Mouse (Mus musculus): Measurements from ENCODE around the gene Mamdc4. TPM values are rescaled to one million over a fixed set of nuclear protein-coding genes. Genes with fewer than 3 reads are reported as not detected.

Mamdc4 gene
- polyA plus RNA-seq, 1 experiment from 2014 or later = 87.4 TPM

GRCm38 (mm10) chr2:25571221-25571620 is 3.4 kb downstream of the Mamdc4 start:
- Histone ChIP-seq H3K4me1 (ENCODE audit: control insufficient read depth, insufficient read depth, low read length) (peaks cover 16% of the 10 kb centered on the region), H3K4me3 (replicated peaks; ENCODE audit: low read length) (no peak overlapping the region), H3K27ac (ENCODE audit: low read length) (no peak overlapping the region; the same call in 1 of the 2 replicates), H3K36me3 (ENCODE audit: control insufficient read depth, insufficient read depth, low read length) (0 out of 2 replicates have a peak, but pooled peaks cover 7% of the 10 kb centered on the region), H3K27me3 (ENCODE audit: control insufficient read depth, insufficient read depth, low read length) (0 out of 2 replicates have a peak, but pooled peaks cover 1% of the 10 kb centered on the region), H3K9ac (ENCODE audit: low read length) (no peak overlapping the region), H3K9me3 (replicated peaks; ENCODE audit: control insufficient read depth, low read length) (no peaks in the 10 kb centered on the region), H3K4me2 (ENCODE audit: low read depth, low read length) (no peak overlapping the region)
- 83% methylated on average over 4 of the region's 4 CpGs for WGBS
- no peak for ATAC-seq (ENCODE audit: insufficient read depth, low FRiP score)

GRCm38 (mm10) chr2:25569323-25569722 is 5.3 kb downstream of the Mamdc4 start:
- no peak for ATAC-seq (ENCODE audit: insufficient read depth, low FRiP score)
- 0 out of 2 replicates have a peak, but pooled peaks cover 7% of the 10 kb centered on the region for H3K36me3 ChIP-seq (ENCODE audit: control insufficient read depth, insufficient read depth, low read length)
- peaks cover 8% of the 10 kb centered on the region for H3K4me1 ChIP-seq (ENCODE audit: control insufficient read depth, insufficient read depth, low read length)
- H3K9me3 ChIP-seq (replicated peaks; ENCODE audit: control insufficient read depth, low read length) = no peaks in the 10 kb centered on the region
- no peaks in the 10 kb centered on the region for H3K27me3 ChIP-seq (ENCODE audit: control insufficient read depth, insufficient read depth, low read length)
- WGBS = 85% methylated on average over 3 of the region's 3 CpGs
- H3K4me2 ChIP-seq (ENCODE audit: low read depth, low read length) = no peak overlapping the region
- no peak overlapping the region for H3K4me3 ChIP-seq (replicated peaks; ENCODE audit: low read length)
- H3K9ac ChIP-seq (ENCODE audit: low read length) = 0 out of 2 replicates have a peak overlapping the region, but pooled peaks have one; percentile 2
- no peak overlapping the region; the same call in 1 of the 2 replicates for H3K27ac ChIP-seq (ENCODE audit: low read length)

GRCm38 (mm10) chr2:25568473-25569019 is 6.1 kb downstream of the Mamdc4 start:
- H3K4me2 ChIP-seq (ENCODE audit: low read depth, low read length) = no peak overlapping the region
- WGBS = 86% methylated on average over 6 of the region's 6 CpGs
- ATAC-seq (ENCODE audit: insufficient read depth, low FRiP score) = no peak
- H3K4me1 ChIP-seq (ENCODE audit: control insufficient read depth, insufficient read depth, low read length) = peaks cover 1% of the 10 kb centered on the region
- H3K9me3 ChIP-seq (replicated peaks; ENCODE audit: control insufficient read depth, low read length) = no peaks in the 10 kb centered on the region
- 0 out of 2 replicates have a peak, but pooled peaks cover 7% of the 10 kb centered on the region for H3K36me3 ChIP-seq (ENCODE audit: control insufficient read depth, insufficient read depth, low read length)
- H3K27ac ChIP-seq (ENCODE audit: low read length) = no peak overlapping the region
- no peak overlapping the region for H3K4me3 ChIP-seq (replicated peaks; ENCODE audit: low read length)
- no peaks in the 10 kb centered on the region for H3K27me3 ChIP-seq (ENCODE audit: control insufficient read depth, insufficient read depth, low read length)
- 0 out of 2 replicates have a peak overlapping the region, but pooled peaks have one; percentile 17 for H3K9ac ChIP-seq (ENCODE audit: low read length)

GRCm38 (mm10) chr2:25566558-25566957 is 8.1 kb downstream of the Mamdc4 start:
- no peak overlapping the region for H3K27ac ChIP-seq (ENCODE audit: low read length)
- 87% methylated on average over 6 of the region's 6 CpGs for WGBS
- no peak overlapping the region for H3K4me2 ChIP-seq (ENCODE audit: low read depth, low read length)
- H3K27me3 ChIP-seq (ENCODE audit: control insufficient read depth, insufficient read depth, low read length) = no peaks in the 10 kb centered on the region
- H3K4me3 ChIP-seq (replicated peaks; ENCODE audit: low read length) = no peak overlapping the region
- no peaks in the 10 kb centered on the region for H3K9me3 ChIP-seq (replicated peaks; ENCODE audit: control insufficient read depth, low read length)
- H3K4me1 ChIP-seq (ENCODE audit: control insufficient read depth, insufficient read depth, low read length) = no peaks in the 10 kb centered on the region
- H3K9ac ChIP-seq (ENCODE audit: low read length) = no peak overlapping the region
- peaks cover 24% of the 10 kb centered on the region for H3K36me3 ChIP-seq (ENCODE audit: control insufficient read depth, insufficient read depth, low read length)
- ATAC-seq (ENCODE audit: insufficient read depth, low FRiP score) = no peak

- no peaks in the 10 kb centered on the region for H3K27me3 ChIP-seq (ENCODE audit: control insufficient read depth, insufficient read depth, low read length)
- H3K27ac ChIP-seq (ENCODE audit: low read length) = no peak overlapping the region
- H3K9me3 ChIP-seq (replicated peaks; ENCODE audit: control insufficient read depth, low read length) = no peaks in the 10 kb centered on the region
- WGBS = 87% methylated on average over 8 of the region's 8 CpGs
- H3K9ac ChIP-seq (ENCODE audit: low read length) = no peak overlapping the region
- no peak for ATAC-seq (ENCODE audit: insufficient read depth, low FRiP score)
- peaks cover 25% of the 10 kb centered on the region for H3K36me3 ChIP-seq (ENCODE audit: control insufficient read depth, insufficient read depth, low read length)
- no peak overlapping the region for H3K4me2 ChIP-seq (ENCODE audit: low read depth, low read length)
- no peak overlapping the region for H3K4me3 ChIP-seq (replicated peaks; ENCODE audit: low read length)
- H3K4me1 ChIP-seq (ENCODE audit: control insufficient read depth, insufficient read depth, low read length) = no peaks in the 10 kb centered on the region
Measured at GRCm38 (mm10) chr2:25565741-25566140, 8.9 kb downstream of the Mamdc4 start.

GRCm38 (mm10) chr2:25561946-25562345 is 12.7 kb downstream of the Mamdc4 start:
- no peak overlapping the region for H3K4me3 ChIP-seq (replicated peaks; ENCODE audit: low read length)
- no peak for ATAC-seq (ENCODE audit: insufficient read depth, low FRiP score)
- no peaks in the 10 kb centered on the region for H3K9me3 ChIP-seq (replicated peaks; ENCODE audit: control insufficient read depth, low read length)
- peaks cover 15% of the 10 kb centered on the region for H3K4me1 ChIP-seq (ENCODE audit: control insufficient read depth, insufficient read depth, low read length)
- H3K9ac ChIP-seq (ENCODE audit: low read length) = no peak overlapping the region
- H3K4me2 ChIP-seq (ENCODE audit: low read depth, low read length) = no peak overlapping the region
- H3K27me3 ChIP-seq (ENCODE audit: control insufficient read depth, insufficient read depth, low read length) = no peaks in the 10 kb centered on the region
- WGBS = 78% methylated on average over 9 of the region's 9 CpGs
- H3K27ac ChIP-seq (ENCODE audit: low read length) = no peak overlapping the region
- H3K36me3 ChIP-seq (ENCODE audit: control insufficient read depth, insufficient read depth, low read length) = peaks cover 22% of the 10 kb centered on the region

- Histone ChIP-seq H3K9me3 (replicated peaks; ENCODE audit: control insufficient read depth, low read length) (no peaks in the 10 kb centered on the region), H3K9ac (ENCODE audit: low read length) (no peak overlapping the region), H3K27ac (ENCODE audit: low read length) (no peak overlapping the region), H3K27me3 (ENCODE audit: control insufficient read depth, insufficient read depth, low read length) (no peaks in the 10 kb centered on the region), H3K36me3 (ENCODE audit: control insufficient read depth, insufficient read depth, low read length) (peaks cover 22% of the 10 kb centered on the region), H3K4me1 (ENCODE audit: control insufficient read depth, insufficient read depth, low read length) (peaks cover 18% of the 10 kb centered on the region), H3K4me3 (replicated peaks; ENCODE audit: low read length) (no peak overlapping the region), H3K4me2 (ENCODE audit: low read depth, low read length) (no peak overlapping the region)
- no peak for ATAC-seq (ENCODE audit: insufficient read depth, low FRiP score)
- WGBS = 88% methylated on average over 8 of the region's 8 CpGs
Measured at GRCm38 (mm10) chr2:25560551-25560950, 14.1 kb downstream of the Mamdc4 start.

- H3K9ac ChIP-seq (ENCODE audit: low read length) = peak overlapping the region; percentile 95
- peaks cover 22% of the 10 kb centered on the region for H3K36me3 ChIP-seq (ENCODE audit: control insufficient read depth, insufficient read depth, low read length)
- H3K27me3 ChIP-seq (ENCODE audit: control insufficient read depth, insufficient read depth, low read length) = no peaks in the 10 kb centered on the region
- peaks cover 18% of the 10 kb centered on the region for H3K4me1 ChIP-seq (ENCODE audit: control insufficient read depth, insufficient read depth, low read length)
- 59% methylated on average over 6 of the region's 6 CpGs for WGBS
- no peaks in the 10 kb centered on the region for H3K9me3 ChIP-seq (replicated peaks; ENCODE audit: control insufficient read depth, low read length)
- no peak for ATAC-seq (ENCODE audit: insufficient read depth, low FRiP score)
- H3K4me3 ChIP-seq (replicated peaks; ENCODE audit: low read length) = peak overlapping the region; percentile 87
- peak overlapping the region; percentile 95 for H3K4me2 ChIP-seq (ENCODE audit: low read depth, low read length)
- no peak overlapping the region for H3K27ac ChIP-seq (ENCODE audit: low read length)
Measured at GRCm38 (mm10) chr2:25558774-25559173, 15.9 kb downstream of the Mamdc4 start.

- 1% methylated on average over 24 of the region's 24 CpGs for WGBS
- ATAC-seq (ENCODE audit: insufficient read depth, low FRiP score) = peak; percentile 28; the same call in 1 of the 2 replicates
- Histone ChIP-seq H3K27ac (ENCODE audit: low read length) (peak overlapping the region; percentile 50; the same call in 1 of the 2 replicates), H3K9ac (ENCODE audit: low read length) (peak overlapping the region; percentile 95), H3K4me2 (ENCODE audit: low read depth, low read length) (peak overlapping the region; percentile 95), H3K4me1 (ENCODE audit: control insufficient read depth, insufficient read depth, low read length) (peaks cover 18% of the 10 kb centered on the region), H3K9me3 (replicated peaks; ENCODE audit: control insufficient read depth, low read length) (no peaks in the 10 kb centered on the region), H3K27me3 (ENCODE audit: control insufficient read depth, insufficient read depth, low read length) (no peaks in the 10 kb centered on the region), H3K4me3 (replicated peaks; ENCODE audit: low read length) (peak overlapping the region; percentile 87), H3K36me3 (ENCODE audit: control insufficient read depth, insufficient read depth, low read length) (peaks cover 17% of the 10 kb centered on the region)
Measured at GRCm38 (mm10) chr2:25557964-25558360, 16.7 kb downstream of the Mamdc4 start.

Measured in stomach, embryonic 16.5 days (tissue).